Mouse (Mus musculus) lung, postnatal 0 days (tissue): ENCODE data around the gene Tspan5.

Experiments
- CTCF ChIP-seq: IDR thresholded peaks from 2 replicates; pipeline ENCODE4 v1.5.1; 2016; ENCODE audit warnings: antibody characterized with exemption, mild to moderate bottlenecking
- EP300 ChIP-seq: IDR thresholded peaks from 2 replicates; pipeline ENCODE4 v1.6.1; 2016; ENCODE audit warnings: antibody characterized with exemption, mild to moderate bottlenecking, control low read depth

GRCm38 (mm10) chr3:138861032-138861431 is 119.0 kb downstream of the Tspan5 start:
- TF ChIP-seq CTCF = no peak
- TF ChIP-seq EP300 = no peak
